Mouse (Mus musculus) retina, adult 2 months (tissue): ENCODE results near the gene Arhgap31.

ENCODE experiments used
- DNase-seq: peaks from one replicate; pipeline ENCODE4 v3.0.0-alpha.2; 2012; ENCODE audit warnings: low read depth, low spot score

Gene Arhgap31

GRCm38 (mm10) chr16:38549479-38550396 is 163.3 kb downstream of the Arhgap31 start, which contains the start of gene Poglut1:
Poglut1 (minus strand) TSS chr16:38550258.
- peak; percentile 60 for DNase-seq
